ENCODE assay signal across 1 mouse cellular context in the genomic region with DNA sequence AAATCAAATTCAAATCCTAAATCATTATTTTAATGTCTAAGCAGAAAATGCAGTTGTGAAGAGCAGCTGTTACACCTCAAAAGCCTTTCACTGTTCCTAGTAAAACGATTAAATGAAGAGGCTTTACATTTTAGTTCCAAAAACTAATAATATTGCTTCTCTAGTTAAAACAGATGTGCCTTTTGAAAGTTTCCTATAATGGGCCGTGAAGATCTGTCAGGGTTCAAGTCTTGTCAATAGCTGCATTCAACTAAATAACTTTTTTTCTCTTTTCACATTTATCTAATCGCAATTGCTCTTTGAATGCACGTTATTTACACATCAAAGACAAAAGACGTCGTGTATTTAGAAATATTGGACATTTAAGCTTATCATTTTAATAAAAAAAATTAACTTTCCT.
TF ChIP-seq lines count a peak whose summit lies in the region.

No protein-coding gene starts in this region.

TF ChIP-seq in CH12.LX, 34 proteins besides CTCF, POLR2A, EP300 and RAD21:
- TF ChIP-seq CHD2 (IDR thresholded peaks at IDR 0.05; ENCODE audit: low read length) (no peak), IRF4 (IDR thresholded peaks at IDR 0.05; ENCODE audit: low read depth, low read length) (no peak), PAX5 (IDR thresholded peaks at IDR 0.05; ENCODE audit: low read length) (no peak), JUND (conservative IDR thresholded peaks at IDR 0.05; ENCODE audit: low read depth, low read length) (no peak), HCFC1 (IDR thresholded peaks at IDR 0.05; ENCODE audit: low read depth, low read length) (no peak), E2F4 (IDR thresholded peaks at IDR 0.05; ENCODE audit: insufficient replicate concordance, low read depth, low read length) (no peak), USF2 (conservative IDR thresholded peaks at IDR 0.05; ENCODE audit: low read depth, low read length) (no peak), ZKSCAN1 (IDR thresholded peaks at IDR 0.05; ENCODE audit: borderline replicate concordance, low read depth, low read length) (no peak), GABPA (IDR thresholded peaks at IDR 0.05; ENCODE audit: insufficient replicate concordance, low read depth, low read length) (no peak), MAFK (IDR thresholded peaks at IDR 0.05; ENCODE audit: insufficient replicate concordance, low read length) (no peak), MXI1 (IDR thresholded peaks at IDR 0.05; ENCODE audit: low read depth, low read length) (no peak), KAT2A (IDR thresholded peaks at IDR 0.05; ENCODE audit: insufficient replicate concordance, low read length) (no peak), UBTF (IDR thresholded peaks at IDR 0.05; ENCODE audit: low read depth, low read length) (no peak), NELFE (IDR thresholded peaks at IDR 0.05; ENCODE audit: low read depth, low read length) (no peak), MEF2A (IDR thresholded peaks at IDR 0.05; ENCODE audit: borderline replicate concordance, low read depth, low read length) (no peak), CHD1 (IDR thresholded peaks at IDR 0.05; ENCODE audit: low read depth, low read length) (no peak), JUN (IDR thresholded peaks at IDR 0.05; ENCODE audit: insufficient read depth, low read depth, low read length) (no peak), POLR2AphosphoS2 (IDR thresholded peaks at IDR 0.05; ENCODE audit: low read depth, low read length) (no peak)
